Mouse (Mus musculus) liver, postnatal 0 days (tissue): ENCODE results near the gene Cela1.

ENCODE experiments used
- CTCF ChIP-seq: sonication (generic); IDR thresholded peaks from 2 replicates; pipeline ENCODE4 v1.5.1; 2016; ENCODE audit warnings: antibody characterized with exemption, low read depth
- EP300 ChIP-seq: IDR thresholded peaks from 2 replicates; pipeline ENCODE4 v1.6.1; 2016; ENCODE audit warnings: antibody characterized with exemption, low read depth, mild to moderate bottlenecking

DNA sequence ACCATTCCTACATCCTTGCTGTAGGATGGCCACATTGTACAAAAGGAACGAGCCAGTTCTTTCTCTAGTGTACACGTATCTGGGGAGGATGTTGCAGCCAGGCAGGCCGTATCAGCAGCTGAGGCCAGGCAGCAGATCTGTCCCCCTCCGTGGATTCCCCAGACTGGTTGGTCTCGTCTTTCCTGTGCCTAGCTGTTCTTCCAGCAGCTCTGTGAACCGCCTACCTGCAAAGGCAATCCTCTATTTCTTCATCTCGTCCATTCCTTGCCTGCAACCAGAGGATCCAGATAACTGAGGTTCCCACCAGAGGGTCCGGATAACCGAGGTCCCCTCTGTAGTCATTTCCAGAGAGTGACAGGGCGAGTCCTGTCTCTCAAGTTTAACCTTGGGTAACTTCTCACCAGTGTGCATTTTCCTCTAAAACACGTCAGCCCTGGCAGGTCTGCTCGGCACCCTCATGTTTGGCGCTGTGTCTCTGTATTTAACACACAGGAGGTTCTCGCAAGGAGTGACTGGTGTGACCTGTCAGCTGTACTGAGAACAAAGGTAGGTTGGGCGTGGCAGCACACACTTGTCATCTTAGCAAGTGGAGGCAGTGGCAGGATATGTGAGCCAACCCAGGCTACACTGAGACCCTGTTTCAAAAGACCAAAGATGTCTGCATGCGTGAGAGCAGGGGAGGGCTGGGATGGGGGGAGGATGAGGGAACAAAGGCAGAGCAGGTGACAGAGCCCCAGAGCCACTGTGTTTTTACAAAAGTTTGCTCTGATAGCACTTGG, 47.6 kb downstream of the Cela1 start:
- TF ChIP-seq EP300 (no peak), CTCF (no peak)
